Mouse (Mus musculus) layer of hippocampus, postnatal 25 days (tissue): Measurements from ENCODE around the gene Pacs2. TPM values are rescaled to one million over a fixed set of nuclear protein-coding genes. Genes with fewer than 3 reads are reported as not detected.

Source experiments
- DNase-seq, 2 experiments: peaks; one replicate each; pipeline ENCODE4 v3.0.0; 2022; ENCODE audit warnings: mixed read lengths in 2 of 2, low spot score in 1 of 2; ENCODE audit errors: extremely low spot score in 1 of 2
- total RNA-seq, 2 experiments: library from RNA; stranded (reverse); gene quantifications; 2 replicates each; pipeline ENCODE4 v1.2.3; 2021

The Pacs2 gene
- total RNA-seq, 2 experiments from 2014 or later = 94.2 to 97.8 TPM

DNA sequence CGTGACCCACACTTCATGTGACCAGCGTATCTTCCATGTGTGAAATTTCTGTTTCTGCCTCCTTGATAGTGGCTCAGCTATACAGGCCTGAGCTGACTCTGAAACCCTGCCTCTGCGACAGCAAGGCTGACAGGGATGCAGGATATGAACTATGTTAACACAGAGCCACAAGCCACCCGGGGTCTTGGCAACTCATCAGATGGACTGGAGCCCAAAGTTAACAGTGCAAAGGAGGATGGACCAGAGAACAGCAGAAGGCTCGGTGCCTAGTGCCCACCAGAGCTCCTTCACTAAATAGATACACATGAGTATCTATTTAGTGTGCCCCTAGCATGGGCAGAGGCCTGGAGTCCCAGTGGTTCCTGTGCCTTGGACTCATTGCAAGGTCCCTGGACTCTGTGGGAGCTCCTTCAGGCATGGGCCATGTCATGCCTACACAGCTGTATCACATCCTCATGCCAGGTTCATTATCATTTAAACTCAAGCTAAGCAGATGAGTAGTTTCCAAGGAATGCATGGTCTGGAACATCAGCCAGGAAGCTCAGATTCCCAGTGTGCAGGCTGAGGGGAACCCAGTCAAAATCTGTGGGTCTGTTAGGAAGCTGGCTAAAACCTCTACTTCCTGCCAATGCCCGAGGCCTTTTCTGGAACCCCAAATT lies 2.5 kb upstream of the Pacs2 start:
- DNase-seq = no peak

DNA sequence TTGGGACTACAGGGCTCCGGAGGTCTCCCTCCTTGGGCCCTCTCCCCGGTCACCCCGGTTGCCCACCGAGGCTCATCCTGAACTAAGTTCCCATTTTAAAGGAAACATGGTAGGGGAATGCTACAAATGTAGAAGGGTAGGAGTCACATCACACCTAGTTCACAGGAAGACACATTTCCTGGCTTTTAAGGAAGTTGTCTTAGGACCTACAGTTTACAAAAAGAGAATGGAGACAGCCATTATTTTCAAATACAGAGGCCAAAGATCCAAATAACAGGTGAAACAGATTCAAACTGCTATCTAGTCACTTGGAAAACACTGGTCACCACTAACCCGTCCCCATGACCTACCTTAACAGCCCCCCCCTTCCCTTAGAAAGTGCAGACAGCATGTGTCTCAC lies 1.9 kb upstream of the Pacs2 start:
- no peak for DNase-seq

DNA sequence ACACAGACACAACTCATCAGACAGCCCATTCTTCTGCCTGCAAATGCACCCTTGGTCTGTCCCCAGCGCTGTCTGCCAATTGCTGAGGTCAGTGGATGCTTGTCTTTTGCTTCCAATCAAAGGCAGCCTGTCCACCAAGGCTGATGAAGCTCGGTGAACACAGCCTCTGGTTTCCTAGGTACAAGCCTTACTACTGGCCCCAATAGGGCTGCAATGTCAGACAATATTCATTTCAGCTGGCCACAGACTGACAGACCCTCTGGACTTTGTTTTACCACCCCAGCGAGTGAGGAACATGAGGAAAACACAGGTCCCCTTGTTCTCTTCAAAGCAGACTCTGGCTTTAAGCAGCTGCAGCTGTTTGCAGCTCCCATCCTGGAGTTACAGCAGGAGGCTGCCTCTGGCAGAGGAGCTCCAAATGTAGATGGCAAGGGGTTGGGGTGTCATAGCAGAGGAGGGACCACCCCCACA lies 1.3 kb upstream of the Pacs2 start:
- no peak for DNase-seq

DNA sequence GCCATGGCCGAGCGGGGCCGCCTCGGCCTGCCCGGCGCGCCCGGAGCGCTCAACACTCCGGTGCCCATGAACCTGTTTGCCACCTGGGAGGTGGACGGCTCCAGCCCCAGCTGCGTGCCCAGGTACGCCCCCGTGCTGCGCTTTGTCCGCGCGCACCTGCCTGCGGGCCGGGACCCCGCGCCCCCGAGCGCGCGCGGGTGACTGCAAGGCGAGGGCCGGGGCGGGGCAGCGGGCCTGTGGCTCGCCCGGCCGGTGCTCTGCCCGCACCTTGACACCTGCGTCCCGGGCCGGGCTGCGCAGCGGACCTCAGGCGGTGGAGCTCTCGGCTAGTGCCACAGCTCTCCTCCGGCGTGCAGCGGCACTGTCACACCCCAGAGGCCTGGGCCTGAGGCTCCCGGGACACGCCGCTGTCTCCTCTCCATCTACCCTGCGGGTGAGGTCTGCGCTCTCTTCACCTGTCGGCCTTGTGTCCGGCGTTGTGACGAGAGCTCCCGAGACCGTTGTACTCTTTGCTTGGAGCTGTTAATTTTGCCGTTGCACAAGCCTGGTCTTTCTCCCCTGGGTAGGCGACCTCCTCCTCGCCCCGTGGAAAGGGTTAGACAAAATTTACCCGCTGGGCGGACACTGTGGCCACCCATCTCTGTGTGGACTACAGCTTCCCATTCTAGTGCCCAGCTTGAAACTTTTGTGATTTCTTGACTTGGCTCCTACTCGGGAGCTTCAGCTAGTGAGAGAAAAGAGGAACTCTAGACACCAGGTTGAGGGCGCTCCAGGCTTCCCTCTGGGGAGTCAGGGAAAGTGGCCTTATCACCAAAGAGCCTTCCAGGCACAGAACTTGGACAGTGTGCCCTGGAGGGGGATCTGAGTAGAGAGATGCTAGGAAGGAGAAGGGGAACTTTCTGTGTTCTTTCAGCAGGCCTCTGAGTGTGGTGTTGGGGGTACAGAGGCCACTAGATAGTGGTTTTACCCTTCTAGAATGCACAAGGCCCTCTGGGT lies 551 bp downstream of the Pacs2 start:
- DNase-seq = no peak

DNA sequence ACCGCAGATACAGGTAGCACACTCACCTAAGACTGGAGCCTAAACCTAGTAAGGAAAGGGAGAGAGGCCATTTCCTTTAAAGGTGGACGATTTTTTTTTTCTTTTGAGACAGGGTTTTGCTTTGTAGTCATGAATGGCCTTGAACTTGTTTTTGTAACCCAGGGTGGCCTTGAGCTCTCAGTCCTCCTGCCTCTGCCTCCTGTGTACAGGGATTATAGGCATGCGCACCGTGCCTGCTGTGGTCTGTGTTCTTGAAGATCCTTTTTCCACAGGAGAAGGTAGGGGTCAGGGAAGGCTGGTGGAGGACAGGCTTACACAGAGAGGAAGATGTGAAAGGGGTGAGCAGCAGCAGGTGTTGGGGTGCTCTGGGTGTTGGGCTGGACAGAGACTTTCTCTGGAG lies 1.6 kb downstream of the Pacs2 start:
- DNase-seq = no peak

DNA sequence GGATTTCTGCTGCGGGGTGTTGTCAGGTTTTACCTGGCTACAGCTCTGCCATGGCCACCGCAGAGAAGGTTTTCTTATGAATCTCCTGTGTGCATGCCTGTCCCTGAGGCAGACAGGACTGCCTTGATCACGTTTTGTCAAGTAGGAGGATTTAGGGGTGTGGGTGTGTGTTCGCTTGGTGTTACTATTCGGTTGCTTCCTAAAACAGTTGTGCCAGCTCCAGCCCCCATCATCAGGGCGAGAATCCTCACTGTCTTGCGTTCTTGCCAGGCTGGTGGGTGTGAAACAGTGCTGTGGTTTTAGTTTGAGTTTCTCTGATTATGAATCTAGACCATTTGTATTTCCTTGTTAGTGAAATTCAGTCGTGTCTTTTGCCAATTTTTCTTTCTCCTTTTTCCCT lies 2.7 kb downstream of the Pacs2 start:
- peak; percentile 36 to 37 for DNase-seq

DNA sequence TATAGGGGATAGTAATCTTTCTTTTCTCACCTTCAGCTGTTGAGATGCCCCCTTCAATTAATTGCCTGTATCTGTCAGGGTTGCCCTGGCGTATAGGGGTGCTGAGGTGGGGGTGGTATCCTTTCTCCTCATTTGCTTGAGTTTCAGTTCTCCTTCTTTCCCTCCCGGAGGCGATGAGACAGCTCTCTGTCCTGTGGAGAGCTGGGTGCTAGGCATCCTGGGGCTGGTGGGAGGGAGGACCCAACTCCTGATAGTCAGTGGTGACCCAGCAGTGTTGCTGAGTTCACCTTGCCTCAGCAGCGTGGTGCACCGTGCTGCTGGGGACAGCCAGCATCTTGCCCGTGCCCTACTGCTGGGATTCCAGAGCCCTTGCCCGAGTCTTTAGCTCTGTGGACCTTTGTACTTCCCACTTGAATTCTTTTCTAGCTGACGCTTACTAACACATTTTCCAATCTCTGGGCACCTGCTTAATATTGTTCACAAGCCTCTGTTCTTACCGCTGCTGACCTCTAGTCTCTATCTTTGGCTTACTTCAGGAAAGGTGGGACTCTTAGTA lies 3.2 kb downstream of the Pacs2 start:
- no peak for DNase-seq

DNA sequence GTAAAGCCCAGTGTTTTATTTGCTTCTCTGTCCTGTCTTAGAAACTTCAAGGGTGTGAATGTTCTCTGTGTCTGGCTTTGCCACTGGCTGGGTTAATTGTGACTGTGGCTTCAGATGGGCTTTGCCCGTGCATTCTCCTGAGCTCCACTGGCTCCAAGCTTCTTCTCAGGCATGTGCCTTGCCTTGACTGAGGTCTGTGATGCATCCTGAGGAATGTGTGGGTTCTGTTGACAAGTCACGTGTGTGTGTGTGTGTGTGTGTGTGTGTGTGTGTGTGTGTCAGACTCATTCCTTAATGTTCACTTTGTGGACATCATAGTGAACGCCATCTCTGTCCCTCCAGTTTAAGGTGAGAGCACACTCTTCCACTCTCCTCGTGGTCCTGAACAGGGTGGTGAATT lies 4.5 kb downstream of the Pacs2 start:
- no peak for DNase-seq

DNA sequence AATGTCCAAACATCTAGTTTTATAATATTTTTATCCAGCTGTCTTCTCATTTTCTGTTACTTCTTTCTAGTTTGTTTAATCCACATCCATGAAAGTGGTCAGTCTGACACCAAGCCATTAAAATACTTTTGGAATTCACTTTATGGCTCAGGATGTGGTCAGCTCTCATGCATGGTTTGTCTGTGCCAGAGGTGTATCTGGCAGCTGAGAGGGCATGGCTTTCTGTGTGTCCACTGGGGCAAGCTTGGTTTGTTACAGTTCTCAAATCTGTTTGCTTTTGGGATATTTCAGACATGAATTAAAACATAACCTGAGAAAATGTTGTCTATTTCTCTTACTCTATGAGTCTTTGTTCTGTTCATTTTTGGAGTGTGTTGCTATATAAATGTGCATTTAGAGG lies 7.2 kb downstream of the Pacs2 start:
- no peak for DNase-seq

DNA sequence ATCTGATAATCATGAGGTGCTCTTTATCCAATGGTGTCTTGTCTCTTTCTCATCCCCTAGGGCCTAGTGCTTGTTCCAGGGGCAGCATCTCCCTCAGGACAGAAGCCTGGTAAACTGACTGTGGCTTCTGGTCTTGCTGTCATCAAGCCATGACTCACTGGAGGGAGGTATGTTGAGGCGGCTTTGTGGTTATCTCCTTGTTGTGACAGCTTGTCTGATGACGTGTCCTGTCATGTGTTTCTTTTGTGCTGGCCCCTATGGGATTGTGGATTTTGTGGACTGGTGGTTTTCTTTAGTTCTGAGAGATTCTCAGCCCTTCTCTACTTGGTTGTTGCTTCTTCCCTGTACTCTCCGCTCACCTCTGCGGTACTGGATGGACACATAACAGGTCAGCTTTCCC lies 8.8 kb downstream of the Pacs2 start:
- DNase-seq = no peak

DNA sequence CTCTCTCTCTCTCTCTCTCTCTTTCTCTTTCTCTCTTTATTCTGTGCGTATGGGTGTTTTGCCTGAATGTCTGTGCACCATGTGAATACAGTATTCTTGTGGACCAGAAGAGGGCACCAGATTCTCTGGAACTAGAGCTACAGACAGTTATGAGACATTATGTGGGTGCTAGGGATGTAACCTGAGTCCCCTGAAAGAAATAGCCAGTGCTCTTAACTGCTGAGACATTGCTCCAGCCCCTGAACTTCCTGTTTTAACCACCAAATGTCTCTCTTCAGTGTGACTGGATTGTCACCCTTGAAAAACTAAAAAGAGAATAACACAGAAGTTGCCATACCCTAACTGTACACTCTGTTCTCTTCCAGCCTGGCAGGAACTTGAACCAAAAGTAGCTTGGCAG lies 12.2 kb downstream of the Pacs2 start:
- DNase-seq = no peak

DNA sequence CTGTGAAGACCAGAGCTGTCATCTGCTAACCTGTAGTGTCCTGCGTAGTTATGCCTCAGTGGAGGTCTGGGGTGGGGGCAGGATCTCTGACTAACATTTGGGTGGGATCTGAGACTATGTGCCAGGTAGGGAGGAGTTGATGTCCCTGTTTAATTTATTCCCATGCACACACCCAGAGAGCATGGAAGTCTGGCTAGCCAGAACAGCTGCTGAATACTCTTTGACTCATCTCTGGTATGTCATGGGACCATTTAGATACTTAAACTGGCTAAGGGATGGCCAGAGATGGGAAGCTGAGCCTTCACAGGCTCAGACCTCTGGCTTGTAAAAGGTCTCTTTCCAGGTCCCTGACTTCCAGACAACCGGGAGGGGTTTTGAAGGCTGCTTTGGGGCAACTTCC lies 13.2 kb downstream of the Pacs2 start:
- DNase-seq = no peak

DNA sequence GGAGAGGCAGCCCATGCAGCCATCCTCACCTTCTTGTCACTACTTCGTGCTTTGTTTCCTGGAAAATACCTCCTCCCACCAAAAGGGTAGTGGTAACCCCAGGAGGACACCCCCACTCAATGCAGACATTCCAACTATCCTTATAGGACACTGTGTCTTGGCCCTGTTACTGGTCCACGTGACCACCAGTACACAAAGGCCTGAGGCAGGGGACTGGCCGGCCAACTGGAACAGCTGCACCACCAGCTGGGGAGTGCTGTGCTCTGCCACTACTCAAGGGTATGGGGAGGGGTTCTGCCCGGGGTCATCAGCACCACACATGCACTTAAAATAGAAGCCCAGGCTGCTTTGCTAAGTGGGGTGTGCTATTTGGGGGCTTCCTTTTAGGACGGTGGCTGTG lies 13.8 kb downstream of the Pacs2 start:
- no peak for DNase-seq

DNA sequence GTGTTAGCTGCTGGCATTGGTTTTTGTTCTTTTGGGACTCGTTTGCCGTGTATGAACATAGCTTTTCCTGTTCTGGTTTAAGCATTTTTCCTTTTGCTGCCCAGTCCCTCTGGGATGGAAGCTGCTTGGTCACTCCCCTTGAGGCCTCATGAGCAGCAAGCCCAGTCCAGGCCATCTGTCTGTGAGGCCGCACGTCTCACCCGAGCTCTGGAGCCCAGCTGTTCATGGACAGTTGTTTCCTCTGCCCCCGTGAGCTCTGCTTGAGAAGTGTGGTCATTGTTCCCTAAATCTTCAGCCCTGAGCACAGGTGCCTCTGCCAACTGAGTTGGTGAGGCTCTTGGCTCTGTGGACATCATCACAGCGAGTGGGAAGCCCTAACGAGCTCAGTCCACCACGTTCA lies 14.6 kb downstream of the Pacs2 start:
- no peak for DNase-seq

DNA sequence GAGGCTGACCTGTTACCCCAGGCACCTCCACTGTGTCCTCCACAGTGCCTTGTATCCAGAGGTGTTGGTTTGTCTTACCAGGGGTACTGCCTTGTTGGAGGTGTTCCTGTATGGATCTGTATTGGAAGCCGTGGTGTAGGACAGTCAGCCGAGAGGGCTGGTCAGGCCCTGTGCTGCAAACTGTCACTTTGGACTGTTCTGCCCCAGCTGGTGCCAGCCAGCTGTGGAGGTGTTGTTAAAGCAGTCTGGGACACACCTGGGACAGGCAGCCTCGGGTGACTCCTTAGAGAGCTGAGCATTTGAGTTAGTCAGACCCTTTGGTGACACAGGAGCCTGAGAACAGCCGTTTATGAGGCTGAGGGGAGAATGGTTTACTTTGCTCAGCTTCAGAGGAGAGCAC lies 15.7 kb downstream of the Pacs2 start:
- no peak for DNase-seq

DNA sequence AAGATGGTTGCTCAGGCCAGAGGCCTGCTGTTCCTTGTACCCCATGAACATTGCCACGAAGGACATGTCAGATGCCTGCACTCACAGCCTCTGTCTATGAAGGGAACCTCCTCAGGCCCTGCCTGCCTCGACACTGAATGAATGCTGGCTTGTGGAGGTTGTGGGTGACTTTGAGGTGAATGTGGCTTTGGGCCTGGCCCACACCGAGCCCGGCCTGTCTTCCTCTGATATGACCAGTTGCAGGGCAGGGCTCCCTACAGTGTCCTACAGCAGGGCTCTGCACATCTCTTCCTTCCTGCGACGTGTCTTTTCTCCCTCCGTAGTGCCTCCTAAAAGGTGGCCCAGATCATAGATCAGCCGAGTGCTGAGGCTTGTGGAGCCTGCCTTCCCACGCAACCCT lies 16.7 kb downstream of the Pacs2 start:
- no peak for DNase-seq

DNA sequence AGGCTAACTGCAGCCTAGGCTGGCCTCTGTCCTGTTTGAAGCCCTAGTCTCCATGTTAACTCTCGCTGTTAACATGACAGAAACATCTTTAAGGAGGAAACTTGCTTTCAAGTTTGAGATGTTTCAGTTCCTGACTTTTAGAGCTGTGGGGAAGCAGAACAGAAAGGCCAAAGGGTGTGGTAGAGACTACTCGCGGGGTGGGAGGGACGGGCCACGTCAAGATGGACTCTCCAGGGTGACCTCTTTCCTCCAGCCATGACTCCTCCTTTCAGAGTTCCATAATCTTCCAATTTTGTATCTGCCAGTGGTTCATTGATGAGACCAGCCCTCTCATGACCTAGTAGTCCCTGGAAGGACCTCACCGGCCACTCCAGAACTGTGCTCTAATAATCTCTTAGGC lies 17.1 kb downstream of the Pacs2 start:
- no peak for DNase-seq

DNA sequence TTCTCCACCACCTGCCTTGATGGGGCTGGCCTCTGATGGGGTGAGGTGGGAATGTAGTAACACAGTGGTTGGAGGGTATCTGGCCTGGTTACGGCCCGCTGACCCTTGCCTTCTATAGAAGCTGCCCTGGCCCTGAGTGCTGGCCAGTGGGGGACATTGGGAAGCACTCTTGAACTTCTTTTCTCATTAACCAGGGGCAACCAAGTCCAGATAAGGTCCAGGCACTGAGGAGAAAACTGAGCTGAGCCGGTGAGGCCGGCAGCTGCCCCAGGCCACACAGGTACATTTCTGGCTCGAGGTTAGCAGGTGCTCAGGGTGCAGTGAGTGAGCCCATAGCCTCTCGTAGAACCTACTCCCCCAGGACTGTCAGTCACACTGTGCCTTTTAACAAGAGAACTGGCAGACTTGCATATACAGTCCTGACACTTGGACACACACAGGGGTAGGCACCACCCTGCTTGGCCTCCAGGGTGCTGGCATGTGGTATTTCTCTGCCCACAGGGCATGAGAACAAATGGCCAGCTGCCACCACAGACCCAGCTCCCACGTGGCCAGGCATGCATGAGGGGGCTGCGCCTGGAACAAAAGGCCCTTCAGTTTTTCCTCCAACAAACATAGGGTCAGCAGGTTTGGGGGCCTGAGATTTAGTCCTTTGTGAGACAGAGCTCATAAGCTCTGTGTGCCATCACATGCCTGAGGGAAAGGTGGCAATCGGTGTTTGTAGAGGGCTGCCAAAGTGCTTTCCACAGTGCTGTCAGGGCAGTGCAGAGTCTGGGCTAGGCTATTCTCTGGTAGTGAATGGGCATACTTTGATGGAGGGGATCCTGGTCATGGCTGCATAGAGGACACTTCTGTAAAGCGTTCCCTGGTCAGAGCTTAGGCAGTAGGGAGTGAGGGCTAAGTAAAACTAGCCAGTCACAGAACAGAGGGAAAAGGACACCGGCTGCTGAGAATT lies 18.3 kb downstream of the Pacs2 start:
- peak in 1 of 2 experiments; percentile 36 for DNase-seq

DNA sequence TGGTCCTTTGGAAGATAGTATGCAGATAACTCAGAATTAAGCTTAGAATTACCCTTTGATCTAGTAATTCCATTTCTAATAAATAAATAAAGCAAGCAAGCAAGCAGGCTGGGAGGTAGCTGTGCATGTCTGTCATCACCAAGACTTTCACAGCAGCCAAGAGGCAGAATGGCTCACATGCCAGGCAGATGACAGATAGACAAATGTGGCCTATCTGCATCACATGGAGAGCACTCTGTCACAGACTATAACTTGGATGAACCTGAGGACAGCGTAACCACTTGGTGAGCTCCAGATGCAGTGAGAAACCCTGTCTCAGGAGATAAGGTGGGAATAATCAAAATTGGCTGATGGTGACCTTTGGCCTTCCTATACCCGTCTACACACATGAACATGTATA lies 20.8 kb downstream of the Pacs2 start:
- no peak for DNase-seq

DNA sequence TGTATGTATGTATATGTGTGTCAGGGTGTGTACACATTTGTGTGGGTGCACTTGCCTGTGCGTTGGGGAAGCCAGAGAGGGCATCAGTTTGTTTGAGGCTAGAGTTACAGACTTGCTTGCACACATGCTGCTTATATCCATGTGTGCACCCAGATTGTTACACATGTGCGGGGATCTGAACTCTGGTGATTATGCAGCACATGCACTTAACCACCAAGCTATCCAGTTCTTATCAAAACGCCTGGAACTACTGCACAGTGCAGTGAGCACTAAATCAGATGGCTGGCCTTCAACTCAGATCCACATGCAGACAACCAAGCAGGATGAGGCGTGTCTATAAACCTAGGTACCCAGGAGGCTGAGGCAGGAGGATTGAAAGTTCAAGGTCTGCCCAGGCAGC lies 22.7 kb downstream of the Pacs2 start:
- no peak for DNase-seq
